Mouse (Mus musculus): ENCODE results near the gene Pcif1. TPM values are rescaled to one million over a fixed set of nuclear protein-coding genes. Genes with fewer than 3 reads are reported as not detected.
"Not testable (repeated sequence)": the region's sequence is repeated elsewhere in the genome, so short reads cannot be mapped to it uniquely, and the experiment has no call there.

Pcif1 gene
- polyA plus RNA-seq, 1 experiment, result 27.8 TPM

GRCm38 (mm10) chr2:164866741-164867551, 12.2 kb upstream of the Pcif1 start:
- no peak for DNase-seq (ENCODE audit: low spot score)

GRCm38 (mm10) chr2:164867566-164867965, 11.5 kb upstream of the Pcif1 start:
- no peak for DNase-seq (ENCODE audit: low spot score)

DNA sequence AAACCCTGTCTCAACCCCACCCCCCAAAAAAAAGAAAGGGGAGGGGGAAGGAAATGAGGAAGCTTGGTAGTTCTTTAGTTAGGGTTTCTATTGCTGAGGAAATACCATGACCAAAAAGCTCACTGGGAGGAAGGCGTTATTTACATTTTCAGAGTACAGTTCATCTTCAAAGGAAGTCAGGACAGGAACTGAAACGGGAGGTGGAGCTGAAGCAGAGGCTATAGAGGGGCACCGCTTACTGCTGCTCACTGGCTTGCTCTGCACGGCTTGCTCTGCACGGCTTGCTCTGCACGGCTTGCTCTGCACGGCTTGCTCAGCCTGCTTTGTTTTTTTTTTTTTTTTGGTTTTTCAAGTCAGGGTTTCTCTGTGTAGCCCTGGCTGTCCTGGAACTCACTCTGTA, 10.6 kb upstream of the Pcif1 start:
- DNase-seq (ENCODE audit: low spot score), result no peak

DNA sequence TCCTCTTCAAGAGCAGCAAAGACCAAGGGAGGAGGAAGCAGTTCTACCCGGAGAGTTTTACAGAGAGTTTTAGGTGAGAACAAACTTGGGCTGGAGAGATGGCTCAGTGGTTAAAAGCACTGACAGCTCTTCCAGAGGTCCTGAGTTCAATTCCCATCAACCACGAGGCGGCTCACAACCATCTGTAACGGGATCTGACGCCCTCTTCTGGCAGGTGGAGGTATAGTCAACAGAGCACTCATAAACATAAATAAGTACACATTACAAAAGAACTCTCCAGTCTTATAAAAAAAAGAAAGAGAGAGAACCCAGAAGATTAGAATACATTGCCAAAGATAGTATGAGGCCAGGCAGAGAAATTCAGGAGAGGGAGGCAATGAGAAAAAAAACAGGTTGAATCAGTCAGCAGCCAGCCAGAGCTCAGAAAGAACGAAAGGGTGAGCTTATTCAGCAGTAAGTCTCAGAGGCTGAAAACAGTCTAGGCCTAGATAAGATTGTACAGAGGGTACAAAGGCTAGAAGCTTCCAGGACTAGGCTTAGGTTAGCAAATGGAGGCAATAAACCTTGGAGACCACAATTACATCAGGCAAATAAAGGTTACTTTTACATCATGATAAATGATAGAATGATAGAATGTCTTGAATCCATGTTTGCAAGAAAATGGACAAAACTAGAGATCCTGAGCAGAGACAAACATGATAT, 7.4 kb upstream of the Pcif1 start:
- DNase-seq (ENCODE audit: low spot score), result no peak

GRCm38 (mm10) chr2:164873621-164874020, 5.5 kb upstream of the Pcif1 start:
- no peak for DNase-seq (ENCODE audit: low spot score)

DNA sequence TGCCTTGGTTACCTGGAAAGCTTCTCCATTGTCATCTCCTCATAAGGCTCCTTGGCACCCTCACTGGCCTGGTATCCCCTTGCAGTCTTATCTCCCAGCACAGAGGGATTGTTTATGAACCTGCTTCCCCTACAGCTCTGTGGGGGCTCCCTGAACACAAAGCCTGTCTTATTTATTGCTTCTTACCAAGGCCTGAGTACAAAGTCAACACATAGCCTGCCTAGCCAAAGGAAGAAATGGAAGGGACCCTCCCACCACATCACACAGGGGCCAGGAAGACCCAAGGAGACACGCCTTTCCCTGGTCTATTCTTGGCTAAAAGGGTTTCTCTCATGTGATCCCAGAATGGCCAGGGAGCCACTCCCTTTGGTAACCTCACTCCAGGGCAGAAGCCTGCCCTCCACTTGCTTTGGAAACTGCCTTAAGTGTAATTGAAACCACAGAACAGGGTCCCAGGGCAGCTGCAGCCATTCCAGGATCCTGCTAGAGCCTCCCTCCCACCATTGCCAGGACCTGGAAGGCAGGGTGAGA, 4.8 kb upstream of the Pcif1 start:
- DNase-seq (ENCODE audit: low spot score), result no peak

DNA sequence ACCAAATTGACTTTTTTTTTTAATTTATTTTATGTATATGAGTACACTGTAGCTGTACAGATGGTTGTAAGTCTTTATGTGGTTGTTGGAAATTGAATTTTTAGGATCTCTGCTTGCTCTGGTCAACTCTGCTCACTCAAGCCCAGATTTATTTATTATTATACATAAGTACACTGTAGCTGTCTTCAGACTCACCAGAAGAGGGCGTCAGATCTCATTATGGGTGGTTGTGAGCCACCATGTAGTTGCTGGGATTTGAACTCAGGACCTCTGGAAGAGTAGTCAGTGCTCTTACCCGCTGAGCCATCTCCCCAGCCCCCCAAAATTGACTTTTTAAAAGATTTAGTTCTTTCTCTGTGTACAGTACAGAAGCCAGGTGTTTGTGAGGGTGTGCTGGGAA, 3.5 kb upstream of the Pcif1 start:
- not testable (repeated sequence) for DNase-seq (ENCODE audit: low spot score)

DNA sequence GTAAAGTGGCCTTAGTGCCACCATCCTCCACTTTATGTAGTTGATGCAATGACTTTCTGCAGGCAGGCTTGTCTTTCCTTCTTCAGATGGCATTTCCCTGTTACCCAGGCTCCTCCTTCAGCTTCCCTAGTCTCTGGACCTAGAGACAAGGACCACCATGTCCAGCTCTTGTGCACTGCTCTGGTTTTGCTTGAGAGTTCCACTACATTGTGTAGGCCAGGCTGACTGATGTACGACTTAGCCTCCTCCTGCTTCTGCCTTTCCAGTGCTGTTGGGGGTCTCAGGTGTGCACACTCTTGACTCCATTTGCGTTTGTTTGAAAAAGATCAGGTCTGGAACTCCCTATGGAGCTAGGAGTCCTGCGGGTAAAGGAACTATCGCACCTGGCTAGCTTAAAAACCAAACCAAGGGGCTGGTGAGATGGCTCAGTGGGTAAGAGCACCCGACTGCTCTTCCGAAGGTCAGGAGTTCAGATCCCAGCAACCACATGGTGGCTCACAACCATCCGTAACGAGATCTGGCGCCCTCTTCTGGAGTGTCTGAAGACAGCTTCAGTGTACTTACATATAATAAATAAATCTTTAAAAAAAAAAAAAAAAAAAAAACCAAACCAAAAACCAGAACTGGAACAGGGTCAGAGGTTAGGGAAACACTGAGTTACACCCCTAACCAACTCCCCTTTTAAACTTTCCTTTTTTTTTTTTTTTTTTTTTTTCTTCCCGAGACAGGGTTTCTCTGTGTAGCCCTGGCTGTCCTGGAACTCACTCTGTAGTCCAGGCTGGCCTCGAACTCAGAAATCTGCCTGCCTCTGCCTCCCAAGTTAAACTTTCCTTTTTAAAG, 1.5 kb upstream of the Pcif1 start:
- DNase-seq (ENCODE audit: low spot score), result not testable (repeated sequence)

- DNase-seq (ENCODE audit: low spot score), result no peak
Observed at GRCm38 (mm10) chr2:164878509-164879227, 436 bp upstream of the Pcif1 start.

GRCm38 (mm10) chr2:164879568-164880277, 619 bp downstream of the Pcif1 start:
- peak; percentile 95 for DNase-seq (ENCODE audit: low spot score)

DNA sequence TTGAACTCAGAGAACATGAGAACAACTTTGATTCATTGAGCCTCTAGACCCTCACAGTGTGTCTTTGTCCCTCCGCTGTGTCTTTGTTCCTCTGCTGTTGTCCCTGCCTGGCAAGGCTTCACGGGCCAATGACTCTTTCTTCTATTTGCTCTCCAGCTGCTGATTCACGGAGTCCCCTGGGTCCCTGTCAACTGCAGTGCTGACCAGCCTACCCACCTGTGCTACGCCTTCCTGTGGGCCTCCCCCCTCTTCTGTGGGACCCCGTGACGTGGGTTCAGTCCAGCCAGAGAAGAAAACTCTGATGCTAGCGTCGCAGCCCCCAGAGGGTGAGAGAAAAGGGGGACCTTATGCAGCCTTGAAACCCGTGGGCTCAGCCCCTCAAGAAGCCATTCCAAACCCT, 3.5 kb downstream of the Pcif1 start:
- DNase-seq (ENCODE audit: low spot score), result no peak

DNA sequence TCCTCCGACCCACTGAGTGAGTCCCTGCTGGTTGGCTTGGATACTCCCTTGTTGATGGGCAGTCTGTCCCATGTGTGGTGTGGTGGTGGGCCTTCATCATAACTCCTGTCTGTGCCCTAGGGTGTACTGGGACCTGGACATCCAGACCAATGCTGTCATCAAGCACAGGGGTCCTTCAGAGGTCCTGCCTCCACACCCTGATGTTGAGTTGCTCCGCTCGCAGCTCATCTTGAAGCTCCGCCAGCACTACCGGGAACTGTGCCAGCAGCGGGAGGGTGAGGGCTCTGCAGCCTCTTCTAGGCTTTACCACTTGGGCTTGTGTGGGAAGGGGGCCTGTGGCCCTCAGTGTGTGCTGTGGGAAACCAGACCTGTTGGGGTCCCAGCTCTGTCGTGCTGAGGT, 6.7 kb downstream of the Pcif1 start:
- no peak for DNase-seq (ENCODE audit: low spot score)

GRCm38 (mm10) chr2:164886617-164887016, 7.5 kb downstream of the Pcif1 start:
- no peak for DNase-seq (ENCODE audit: low spot score)

DNA sequence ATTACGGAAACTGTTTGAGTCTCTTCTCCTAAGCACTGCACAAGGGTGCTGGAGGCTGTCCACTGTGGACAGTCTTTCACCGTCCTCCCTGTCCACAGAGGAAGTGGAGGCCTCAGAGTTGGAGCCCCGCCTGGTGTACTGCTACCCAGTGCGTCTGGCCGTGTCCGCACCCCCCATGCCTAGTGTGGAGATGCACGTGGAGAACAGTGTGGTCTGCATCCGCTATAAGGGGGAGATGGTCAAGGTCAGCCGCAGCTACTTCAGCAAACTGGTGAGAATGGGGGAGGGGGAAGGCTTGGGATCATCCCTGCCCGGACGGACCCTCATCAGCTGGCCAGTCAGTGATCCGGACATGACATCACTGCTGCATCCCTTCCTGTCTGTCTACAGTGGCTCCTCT, 9.9 kb downstream of the Pcif1 start:
- DNase-seq (ENCODE audit: low spot score), result no peak

GRCm38 (mm10) chr2:164889960-164890359, 10.9 kb downstream of the Pcif1 start:
- no peak for DNase-seq (ENCODE audit: low spot score)

DNA sequence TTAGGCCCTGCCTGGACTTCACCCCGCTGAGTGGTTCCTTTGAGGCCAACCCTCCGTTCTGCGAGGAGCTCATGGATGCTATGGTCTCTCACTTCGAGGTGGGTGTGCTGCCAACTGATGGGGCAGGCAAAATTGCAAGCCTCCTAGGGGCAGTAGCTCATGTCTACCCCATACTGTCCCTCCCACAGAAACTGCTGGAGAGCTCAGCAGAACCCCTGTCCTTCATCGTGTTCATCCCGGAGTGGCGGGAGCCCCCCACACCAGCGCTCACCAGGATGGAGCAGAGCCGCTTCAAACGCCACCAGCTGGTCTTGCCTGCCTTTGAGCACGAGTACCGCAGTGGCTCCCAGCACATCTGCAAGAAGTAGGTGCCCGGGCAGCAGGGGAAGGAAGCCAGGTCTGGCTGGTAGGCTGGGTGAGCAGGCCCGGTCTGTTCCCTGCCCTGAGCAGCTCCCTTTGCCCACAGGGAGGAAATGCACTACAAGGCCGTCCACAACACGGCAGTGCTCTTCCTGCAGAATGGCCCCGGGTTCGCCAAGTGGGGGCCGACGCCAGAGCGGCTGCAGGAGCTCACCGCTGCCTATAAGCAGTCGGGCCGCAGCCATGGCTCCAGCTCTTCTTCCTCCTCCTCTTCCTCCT, 11.4 kb downstream of the Pcif1 start:
- no peak for DNase-seq (ENCODE audit: low spot score)

GRCm38 (mm10) chr2:164891056-164891834, 12.1 kb downstream of the Pcif1 start:
- no peak for DNase-seq (ENCODE audit: low spot score)

GRCm38 (mm10) chr2:164891908-164892695, 13.0 kb downstream of the Pcif1 start:
- no peak for DNase-seq (ENCODE audit: low spot score)

Data from urinary bladder, adult 2 months (tissue).